Mouse (Mus musculus) ES-Bruce4 (cell line): Measurements from ENCODE around the gene Frmd4b. TPM values are rescaled to one million over a fixed set of nuclear protein-coding genes. Genes with fewer than 3 reads are reported as not detected.

ENCODE experiments used
- H3K27ac ChIP-seq: 2 replicates; pipeline ENCODE4 v1.5.1; 2012; ENCODE audit warnings: low read length, inconsistent platforms; ENCODE audit not compliant: insufficient read depth
- H3K27me3 ChIP-seq: 2 replicates; pipeline ENCODE4 v1.6.1; 2012; ENCODE audit warnings: mild to moderate bottlenecking, low read length, inconsistent platforms; ENCODE audit not compliant: control insufficient read depth, poor library complexity, insufficient read depth, severe bottlenecking
- H3K36me3 ChIP-seq: 2 replicates; pipeline ENCODE4 v1.6.1; 2012; ENCODE audit warnings: inconsistent platforms, mild to moderate bottlenecking, low read length, moderate library complexity; ENCODE audit not compliant: control insufficient read depth, poor library complexity, insufficient read depth, severe bottlenecking
- H3K4me1 ChIP-seq: one replicate; pipeline ENCODE4 v1.8.1; 2011; ENCODE audit warnings: low read length; ENCODE audit not compliant: control insufficient read depth, insufficient read depth
- H3K4me3 ChIP-seq: 2 replicates; pipeline ENCODE4 v1.5.1; 2011; ENCODE audit warnings: low read depth, mild to moderate bottlenecking, low read length
- H3K9ac ChIP-seq: 2 replicates; pipeline ENCODE4 v1.6.1; 2012; ENCODE audit warnings: low read depth, mild to moderate bottlenecking, inconsistent platforms; ENCODE audit not compliant: poor library complexity, severe bottlenecking
- H3K9me3 ChIP-seq: replicated peaks from 2 replicates; pipeline ENCODE4 v1.6.1; 2012; ENCODE audit warnings: mild to moderate bottlenecking, low read length, inconsistent platforms; ENCODE audit not compliant: control insufficient read depth, poor library complexity, insufficient read depth, severe bottlenecking
- CTCF ChIP-seq: IDR thresholded peaks from one replicate; pipeline ENCODE4 v1.8.1; 2011; ENCODE audit warnings: low read depth, low read length
- EP300 ChIP-seq: IDR thresholded peaks from 2 replicates; pipeline ENCODE4 v1.6.1; 2011; ENCODE audit warnings: low read depth, low read length; ENCODE audit not compliant: insufficient read depth
- POLR2A ChIP-seq: IDR thresholded peaks from one replicate; pipeline ENCODE4 v1.8.1; 2011; ENCODE audit warnings: low read length; ENCODE audit not compliant: insufficient read depth
- polyA plus RNA-seq: library from polyadenylated mRNA; stranded (reverse); fragments of >200 nt; gene quantifications from 2 replicates; pipeline ENCODE4 v1.2.4, GENCODE M21; 2011; ENCODE audit warnings: low read depth; ENCODE audit not compliant: missing spikeins, insufficient read depth, insufficient read length

The Frmd4b gene
- polyA plus RNA-seq, 1 experiment, result 27.8 TPM

DNA sequence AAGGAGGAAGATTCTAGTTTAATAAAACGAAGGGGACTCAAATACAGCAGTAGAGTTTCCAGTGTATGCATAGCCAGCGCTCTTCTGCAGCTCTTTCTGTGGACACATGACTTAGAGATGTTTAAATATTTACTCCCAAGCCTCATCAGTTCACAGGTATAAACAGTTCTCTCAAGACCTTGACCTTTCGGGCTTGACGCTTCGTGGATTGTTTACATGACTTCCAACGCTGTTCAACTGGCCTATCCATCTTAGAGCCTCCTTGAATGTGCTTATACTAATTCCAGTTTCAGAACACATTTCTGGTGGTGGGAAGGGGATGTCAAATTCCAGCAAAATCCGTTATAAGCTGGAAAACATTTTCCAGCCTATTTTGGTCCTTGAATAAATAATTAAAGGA is 203.9 kb downstream of the Frmd4b start:
- Histone ChIP-seq H3K4me1 (no peaks in the 10 kb centered on the region), H3K4me3 (no peak overlapping the region), H3K27me3 (no peaks in the 10 kb centered on the region; the same call in 1 of the 2 replicates), H3K27ac (no peak overlapping the region), H3K36me3 (no peaks in the 10 kb centered on the region), H3K9ac (no peak overlapping the region), H3K9me3 (no peaks in the 10 kb centered on the region)
- TF ChIP-seq CTCF (no peak), EP300 (no peak), POLR2A (no peak)

DNA sequence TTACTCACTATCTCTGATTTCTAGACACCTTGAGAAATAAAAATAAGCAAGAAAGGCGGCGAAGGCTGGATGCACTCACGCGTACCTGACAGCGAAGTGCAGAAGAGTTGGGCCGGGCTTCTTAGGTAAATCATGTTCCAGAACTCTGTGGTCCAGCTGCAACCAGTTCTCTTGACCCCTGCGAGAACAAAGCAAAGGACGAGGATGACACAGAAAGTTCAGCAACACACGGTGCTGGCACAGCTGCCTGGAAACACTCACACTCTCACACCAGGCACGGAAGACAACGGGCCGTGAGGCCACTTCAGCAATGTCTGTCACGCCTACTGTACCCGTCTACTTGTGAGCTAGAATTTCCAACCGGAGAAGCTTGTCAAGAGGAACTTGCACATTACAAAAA is 204.9 kb downstream of the Frmd4b start:
- TF ChIP-seq EP300 (no peak), CTCF (no peak), POLR2A (no peak)
- no peak overlapping the region for H3K9ac ChIP-seq
- H3K27ac ChIP-seq, result no peak overlapping the region
- H3K4me3 ChIP-seq, result no peak overlapping the region
- no peaks in the 10 kb centered on the region for H3K36me3 ChIP-seq
- no peaks in the 10 kb centered on the region for H3K9me3 ChIP-seq
- no peaks in the 10 kb centered on the region for H3K4me1 ChIP-seq
- H3K27me3 ChIP-seq, result no peaks in the 10 kb centered on the region; the same call in 1 of the 2 replicates

DNA sequence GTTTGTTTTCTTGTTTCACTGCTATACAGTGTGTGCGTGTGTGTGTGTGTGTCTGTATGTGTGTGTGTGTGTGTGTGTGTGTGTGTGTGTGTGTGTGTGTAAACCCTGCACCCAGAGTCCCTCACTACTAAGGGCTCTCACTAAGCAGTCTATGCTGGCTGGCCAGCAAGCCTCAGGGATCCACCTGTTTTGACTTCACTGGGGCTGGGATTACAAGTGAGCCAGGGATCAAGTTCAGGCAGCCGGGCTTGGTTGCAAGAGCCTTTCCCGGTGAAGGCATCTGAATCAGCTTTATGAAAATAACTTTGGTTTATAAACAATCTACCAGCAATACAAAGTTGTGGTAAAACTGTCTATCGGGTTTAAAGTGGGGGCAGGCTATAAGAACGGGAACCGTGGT is 206.0 kb downstream of the Frmd4b start:
- Histone ChIP-seq H3K9ac (no peak overlapping the region), H3K27ac (no peak overlapping the region), H3K36me3 (no peaks in the 10 kb centered on the region), H3K4me3 (no peak overlapping the region), H3K9me3 (no peaks in the 10 kb centered on the region), H3K4me1 (no peaks in the 10 kb centered on the region), H3K27me3 (no peaks in the 10 kb centered on the region; the same call in 1 of the 2 replicates)
- no peak for TF ChIP-seq EP300
- no peak for TF ChIP-seq POLR2A
- TF ChIP-seq CTCF, result no peak

DNA sequence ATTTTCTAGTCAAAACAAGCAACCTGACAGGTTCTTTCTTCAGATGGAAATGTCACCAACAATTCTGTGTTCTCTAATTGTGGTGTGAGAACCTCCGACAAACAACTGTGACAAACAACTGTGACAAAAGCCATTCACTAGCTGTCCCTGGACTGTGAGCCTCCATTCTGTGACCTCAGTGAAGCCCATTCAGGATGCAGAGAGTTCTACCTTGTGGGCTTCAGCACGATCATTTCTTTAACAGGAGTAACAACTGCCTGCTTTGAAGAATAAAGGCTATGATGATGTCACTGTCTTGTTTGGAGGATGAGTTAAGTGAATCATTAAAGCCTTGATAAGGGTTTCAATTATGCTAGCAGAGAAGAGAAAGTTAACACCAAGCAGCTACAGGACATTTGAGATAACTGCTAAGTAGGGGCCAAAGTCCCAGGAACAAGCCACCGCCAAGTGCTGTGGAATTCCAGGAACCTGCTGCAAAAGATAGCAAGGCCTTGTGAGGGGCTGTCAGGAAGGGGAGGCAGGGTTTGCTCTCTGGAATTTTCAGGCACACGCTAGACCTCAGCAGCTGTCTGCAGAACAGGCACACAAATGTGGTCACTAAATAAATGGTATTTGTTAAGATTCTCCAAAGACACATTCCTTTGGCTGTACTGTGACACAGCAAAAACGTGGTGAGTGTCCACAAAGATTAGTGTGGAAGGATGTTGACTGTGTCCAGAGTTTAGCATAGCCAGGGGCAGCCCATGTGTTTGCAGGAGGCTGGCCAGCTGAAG is 207.7 kb downstream of the Frmd4b start:
- Histone ChIP-seq H3K4me3 (no peak overlapping the region), H3K4me1 (no peaks in the 10 kb centered on the region), H3K27ac (no peak overlapping the region), H3K27me3 (no peaks in the 10 kb centered on the region; the same call in 1 of the 2 replicates), H3K9me3 (no peaks in the 10 kb centered on the region), H3K9ac (no peak overlapping the region), H3K36me3 (no peaks in the 10 kb centered on the region)
- TF ChIP-seq EP300 (no peak), CTCF (no peak), POLR2A (no peak)

DNA sequence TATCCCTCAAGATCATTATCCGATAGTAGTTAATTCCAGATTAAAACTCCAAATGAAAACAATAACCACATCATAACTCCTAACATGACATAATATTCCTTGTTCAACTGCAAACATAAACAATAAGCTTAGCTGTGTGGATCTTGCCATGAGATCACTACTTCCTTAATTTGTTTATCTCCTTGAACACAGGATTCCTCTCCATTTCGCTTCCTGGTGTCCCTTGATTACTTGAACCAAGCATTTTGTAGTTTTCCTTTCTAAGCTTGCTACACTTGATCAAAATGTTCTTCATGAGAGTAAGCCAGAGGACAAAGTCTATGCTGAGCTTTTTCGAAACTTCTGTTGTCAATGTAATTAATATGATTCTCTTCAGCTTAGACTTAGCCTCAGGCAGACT is 209.4 kb downstream of the Frmd4b start:
- TF ChIP-seq CTCF, result no peak
- no peak for TF ChIP-seq EP300
- TF ChIP-seq POLR2A, result no peak
- Histone ChIP-seq H3K27ac (no peak overlapping the region), H3K36me3 (no peaks in the 10 kb centered on the region), H3K9me3 (no peaks in the 10 kb centered on the region), H3K4me3 (no peak overlapping the region), H3K9ac (no peak overlapping the region), H3K4me1 (no peaks in the 10 kb centered on the region), H3K27me3 (no peaks in the 10 kb centered on the region; the same call in 1 of the 2 replicates)

DNA sequence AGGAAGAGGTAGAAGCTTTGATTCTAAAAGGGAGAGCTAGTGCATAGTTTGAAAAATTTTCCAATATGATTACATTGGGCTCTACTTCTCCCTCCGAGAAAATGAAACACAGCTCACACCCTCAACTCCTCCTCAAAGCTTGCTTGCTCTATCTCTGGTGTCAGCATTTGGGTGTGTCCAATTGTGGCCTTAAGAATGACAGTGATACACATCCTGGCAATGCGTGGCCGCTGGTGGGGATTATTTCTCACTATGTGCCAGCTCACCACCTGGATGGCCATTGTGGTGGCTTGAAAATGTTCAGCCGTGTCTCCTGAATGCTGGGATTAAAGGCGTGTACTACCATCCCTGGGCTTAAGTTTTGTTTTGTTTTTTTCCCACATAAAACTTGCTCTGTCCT is 209.9 kb downstream of the Frmd4b start:
- Histone ChIP-seq H3K4me3 (no peak overlapping the region), H3K36me3 (no peaks in the 10 kb centered on the region), H3K27me3 (no peaks in the 10 kb centered on the region; the same call in 1 of the 2 replicates), H3K4me1 (peaks cover 4% of the 10 kb centered on the region), H3K9ac (no peak overlapping the region), H3K27ac (no peak overlapping the region), H3K9me3 (no peaks in the 10 kb centered on the region)
- TF ChIP-seq EP300 (no peak), POLR2A (no peak), CTCF (no peak)
